Mouse (Mus musculus): ENCODE data around the gene Nphp1. TPM values are rescaled to one million over a fixed set of nuclear protein-coding genes. Genes with fewer than 3 reads are reported as not detected.

The Nphp1 gene
- polyA plus RNA-seq, 1 experiment from 2014 or later = 16.3 TPM

- ATAC-seq = no peak
- no peaks in the 10 kb centered on the region for H3K27me3 ChIP-seq (replicated peaks; ENCODE audit: control insufficient read depth, insufficient read depth, low read length)
These were observed 74.0 kb downstream of the Nphp1 start for GRCm38 (mm10) chr2:127714726-127715125.

DNA sequence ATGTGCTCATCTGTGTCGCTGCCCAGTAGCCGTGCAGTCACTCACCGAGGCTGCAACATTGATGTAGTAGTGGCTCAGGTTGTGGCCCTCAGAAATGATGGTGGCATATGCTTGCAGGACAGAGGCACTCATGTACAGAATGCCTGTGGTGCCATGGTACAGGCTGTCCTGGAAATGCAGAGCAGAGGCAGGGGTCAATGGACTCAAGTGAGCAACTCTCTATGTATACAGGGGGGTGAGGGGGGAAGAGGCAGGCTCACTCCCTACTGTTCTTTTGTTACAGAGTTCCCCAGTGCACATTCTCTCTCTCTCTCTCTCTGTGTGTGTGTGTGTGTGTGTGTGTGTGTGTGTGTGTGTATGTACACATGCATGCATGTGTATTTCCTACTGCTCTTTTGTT, 79.9 kb downstream of the Nphp1 start:
- WGBS = 80% methylated on average over 3 of the region's 3 CpGs
- no peak overlapping the region for H3K4me3 ChIP-seq (ENCODE audit: low read length)

More at GRCm38 (mm10) chr2:127714726-127715125, 74.0 kb downstream of the Nphp1 start:
- Histone ChIP-seq H3K27ac (ENCODE audit: low read length) (no peak overlapping the region), H3K4me2 (ENCODE audit: low read depth, low read length) (no peak overlapping the region), H3K4me3 (ENCODE audit: low read length) (no peak overlapping the region), H3K4me1 (ENCODE audit: control insufficient read depth, insufficient read depth, low read length) (0 out of 2 replicates have a peak, but pooled peaks cover 3% of the 10 kb centered on the region), H3K9me3 (ENCODE audit: control insufficient read depth, low read length) (no peaks in the 10 kb centered on the region), H3K9ac (ENCODE audit: low read depth, low read length) (no peak overlapping the region), H3K36me3 (ENCODE audit: control insufficient read depth, insufficient read depth, low read length) (no peaks in the 10 kb centered on the region)
- WGBS = 51% methylated on average over 3 of the region's 3 CpGs

DNA sequence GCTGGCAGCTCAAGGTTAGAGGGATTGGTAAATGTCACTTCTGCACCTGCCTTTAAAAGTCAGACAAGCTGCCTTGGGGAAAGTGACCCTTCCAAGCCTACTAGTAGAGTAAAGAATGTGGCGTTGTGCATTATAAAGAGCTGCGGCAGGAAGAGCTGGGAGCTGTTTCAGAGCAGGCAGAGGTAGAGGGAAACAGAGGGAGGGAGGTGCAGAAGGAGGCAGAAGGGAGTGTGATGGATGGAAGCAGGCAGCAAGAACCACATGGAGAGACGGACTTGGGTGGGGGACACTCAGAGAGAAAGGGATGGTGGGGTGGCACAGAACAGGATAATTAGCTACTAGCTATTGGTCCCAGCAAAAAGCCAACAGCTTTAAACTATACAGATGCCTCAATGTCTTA, 80.6 kb downstream of the Nphp1 start:
- Histone ChIP-seq H3K27me3 (replicated peaks; ENCODE audit: control insufficient read depth, insufficient read depth, low read length) (no peaks in the 10 kb centered on the region), H3K36me3 (ENCODE audit: control insufficient read depth, insufficient read depth, low read length) (no peaks in the 10 kb centered on the region), H3K27ac (ENCODE audit: low read length) (no peak overlapping the region), H3K9me3 (ENCODE audit: control insufficient read depth, low read length) (no peaks in the 10 kb centered on the region), H3K4me2 (ENCODE audit: low read depth, low read length) (no peak overlapping the region), H3K4me3 (ENCODE audit: low read length) (no peak overlapping the region), H3K4me1 (ENCODE audit: control insufficient read depth, insufficient read depth, low read length) (no peaks in the 10 kb centered on the region), H3K9ac (ENCODE audit: low read depth, low read length) (no peak overlapping the region)
- no peak for ATAC-seq
- WGBS = 40% methylated on average over 3 of the region's 3 CpGs

More for the DNA sequence above, 79.9 kb downstream of the Nphp1 start:
- Histone ChIP-seq H3K9me3 (ENCODE audit: control insufficient read depth, low read length) (no peaks in the 10 kb centered on the region), H3K4me1 (ENCODE audit: control insufficient read depth, insufficient read depth, low read length) (no peaks in the 10 kb centered on the region), H3K27ac (ENCODE audit: low read length) (no peak overlapping the region), H3K9ac (ENCODE audit: low read depth, low read length) (no peak overlapping the region), H3K36me3 (ENCODE audit: control insufficient read depth, insufficient read depth, low read length) (no peaks in the 10 kb centered on the region), H3K4me2 (ENCODE audit: low read depth, low read length) (no peak overlapping the region), H3K27me3 (replicated peaks; ENCODE audit: control insufficient read depth, insufficient read depth, low read length) (no peaks in the 10 kb centered on the region)
- no peak for ATAC-seq

GRCm38 (mm10) chr2:127705267-127705666, 83.4 kb downstream of the Nphp1 start:
- Histone ChIP-seq H3K4me3 (ENCODE audit: low read length) (no peak overlapping the region), H3K9ac (ENCODE audit: low read depth, low read length) (no peak overlapping the region), H3K27ac (ENCODE audit: low read length) (no peak overlapping the region), H3K36me3 (ENCODE audit: control insufficient read depth, insufficient read depth, low read length) (no peaks in the 10 kb centered on the region), H3K4me1 (ENCODE audit: control insufficient read depth, insufficient read depth, low read length) (no peaks in the 10 kb centered on the region), H3K9me3 (ENCODE audit: control insufficient read depth, low read length) (no peaks in the 10 kb centered on the region), H3K27me3 (replicated peaks; ENCODE audit: control insufficient read depth, insufficient read depth, low read length) (no peaks in the 10 kb centered on the region), H3K4me2 (ENCODE audit: low read depth, low read length) (no peak overlapping the region)
- 87% methylated on average over 6 of the region's 6 CpGs for WGBS
- no peak for ATAC-seq

Other genes with a start within 250 kb of the Nphp1 start
- 0.56 and 0.58 TPM in 2 replicates for gene Prom2, start 247.4 kb downstream of the Nphp1 start, polyA plus RNA-seq (2015; fragmentation: Nextera tagmentation; extraction: Ambion mirVana)
- gene Zfp661, start 201.8 kb downstream of the Nphp1 start, polyA plus RNA-seq (2015; fragmentation: Nextera tagmentation; extraction: Ambion mirVana) = 2.7 and 3.0 TPM in 2 replicates
- 142 and 162 TPM in 2 replicates for gene Mrps5, start 201.7 kb downstream of the Nphp1 start, polyA plus RNA-seq (2015; fragmentation: Nextera tagmentation; extraction: Ambion mirVana)
- gene Mal, start 132.2 kb downstream of the Nphp1 start, polyA plus RNA-seq (2015; fragmentation: Nextera tagmentation; extraction: Ambion mirVana) = 0.65 and 1.3 TPM in 2 replicates
- gene Mall, start 59.0 kb downstream of the Nphp1 start, polyA plus RNA-seq (2015; fragmentation: Nextera tagmentation; extraction: Ambion mirVana) = 41.8 and 55.2 TPM in 2 replicates
- 43.0 and 43.2 TPM in 2 replicates for gene Mtln, start 3.6 kb upstream of the Nphp1 start, polyA plus RNA-seq (2015; fragmentation: Nextera tagmentation; extraction: Ambion mirVana)
- 30.8 and 36.8 TPM in 2 replicates for gene Bub1, start 43.0 kb upstream of the Nphp1 start, polyA plus RNA-seq (2015; fragmentation: Nextera tagmentation; extraction: Ambion mirVana)
- 0.10 and 0.17 TPM in 2 replicates for gene Acoxl, start 50.0 kb upstream of the Nphp1 start, polyA plus RNA-seq (2015; fragmentation: Nextera tagmentation; extraction: Ambion mirVana)

Measured in intestine, embryonic 16.5 days (tissue).